Mouse (Mus musculus): Measurements from ENCODE around the gene Slc6a1. TPM values are rescaled to one million over a fixed set of nuclear protein-coding genes. Genes with fewer than 3 reads are reported as not detected.

The Slc6a1 gene
- total RNA-seq (2014; rRNA removed) = 434 and 507 TPM in 2 replicates
- 208 and 221 TPM in 2 replicates for polyA plus RNA-seq (2015; fragmentation: Nextera tagmentation; extraction: Ambion mirVana)

GRCm38 (mm10) chr6:114282469-114283277 lies at the start of gene Slc6a1:
Gene Slc6a1, plus strand, starts transcription at chr6:114282635.
- Histone ChIP-seq H3K4me3 (ENCODE audit: low read depth, low read length) (peak within 1 kb of the TSS; percentile 79), H3K9ac (replicated peaks; ENCODE audit: low read length, poor library complexity, severe bottlenecking) (peak within 1 kb of the TSS; percentile 83), H3K27me3 (ENCODE audit: insufficient read depth, low read length) (no peaks in the 10 kb centered on the region), H3K9me3 (ENCODE audit: low read length) (no peaks in the 10 kb centered on the region), H3K36me3 (ENCODE audit: insufficient read depth, low read length) (no peaks in the 10 kb centered on the region), H3K27ac (ENCODE audit: low read depth, low read length) (peak within 1 kb of the TSS; percentile 84), H3K4me1 (ENCODE audit: insufficient read depth, low read length) (peaks cover 30% of the 10 kb centered on the region), H3K4me2 (ENCODE audit: low read depth, low read length, poor library complexity, severe bottlenecking) (peak within 1 kb of the TSS; percentile 64)
- ATAC-seq (ENCODE audit: low FRiP score) (peak; percentile 88), DNase-seq (ENCODE audit: low spot score) (peak; percentile 91)
- no peak for TF ChIP-seq CTCF (IDR thresholded peaks at IDR 0.05)
- WGBS = under 1% methylated on average over 48 of the region's 51 CpGs

- peak; percentile 18 for DNase-seq (ENCODE audit: low spot score)
- no peak overlapping the region for H3K9ac ChIP-seq (replicated peaks; ENCODE audit: low read length, poor library complexity, severe bottlenecking)
- WGBS = 22% methylated on average over 6 of the region's 6 CpGs
These were observed 43.4 kb upstream of the Slc6a1 start for GRCm38 (mm10) chr6:114238892-114239644.

GRCm38 (mm10) chr6:114245665-114246064 lies 36.8 kb upstream of the Slc6a1 start:
- ATAC-seq (ENCODE audit: low FRiP score) (no peak), DNase-seq (ENCODE audit: low spot score) (peak; percentile 34)
- TF ChIP-seq CTCF (IDR thresholded peaks at IDR 0.05) = no peak
- Histone ChIP-seq H3K9me3 (ENCODE audit: low read length) (no peaks in the 10 kb centered on the region), H3K36me3 (ENCODE audit: insufficient read depth, low read length) (no peaks in the 10 kb centered on the region), H3K27ac (ENCODE audit: low read depth, low read length) (no peak overlapping the region), H3K4me1 (ENCODE audit: insufficient read depth, low read length) (no peaks in the 10 kb centered on the region), H3K9ac (replicated peaks; ENCODE audit: low read length, poor library complexity, severe bottlenecking) (no peak overlapping the region), H3K4me3 (ENCODE audit: low read depth, low read length) (no peak overlapping the region), H3K4me2 (ENCODE audit: low read depth, low read length, poor library complexity, severe bottlenecking) (no peak overlapping the region), H3K27me3 (ENCODE audit: insufficient read depth, low read length) (no peaks in the 10 kb centered on the region)
- WGBS = 56% methylated on average over 11 of the region's 11 CpGs

More at GRCm38 (mm10) chr6:114238892-114239644, 43.4 kb upstream of the Slc6a1 start:
- peaks cover 4% of the 10 kb centered on the region; the same call in 1 of the 2 replicates for H3K4me1 ChIP-seq (ENCODE audit: insufficient read depth, low read length)
- no peaks in the 10 kb centered on the region for H3K27me3 ChIP-seq (ENCODE audit: insufficient read depth, low read length)
- TF ChIP-seq CTCF (IDR thresholded peaks at IDR 0.05) = no peak
- H3K4me2 ChIP-seq (ENCODE audit: low read depth, low read length, poor library complexity, severe bottlenecking) = no peak overlapping the region
- H3K4me3 ChIP-seq (ENCODE audit: low read depth, low read length) = no peak overlapping the region
- H3K36me3 ChIP-seq (ENCODE audit: insufficient read depth, low read length) = no peaks in the 10 kb centered on the region
- H3K9me3 ChIP-seq (ENCODE audit: low read length) = no peaks in the 10 kb centered on the region
- peak overlapping the region; percentile 51; the same call in 1 of the 2 replicates for H3K27ac ChIP-seq (ENCODE audit: low read depth, low read length)
- peak; percentile 58; the same call in 1 of the 2 replicates for ATAC-seq (ENCODE audit: low FRiP score)

DNA sequence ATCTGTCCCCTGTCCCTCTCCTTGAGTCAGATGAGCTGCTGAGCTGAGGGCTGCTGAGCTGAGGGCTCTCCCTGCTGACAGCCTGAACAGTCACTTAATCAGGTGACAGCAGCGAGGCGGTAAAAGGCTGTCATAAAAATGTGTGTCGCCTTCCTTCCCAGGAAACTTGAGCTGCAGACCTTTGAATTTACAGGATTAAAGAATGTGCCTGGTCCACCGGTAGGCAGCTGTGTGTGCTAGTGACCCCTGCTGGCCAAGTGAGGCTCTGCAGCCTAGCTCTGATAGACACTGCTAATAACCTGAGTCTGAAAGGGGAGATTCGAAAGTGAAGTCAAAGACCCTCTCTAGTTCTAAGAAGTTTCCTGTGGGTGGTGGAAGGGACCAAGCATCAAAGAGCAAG lies 32.1 kb upstream of the Slc6a1 start:
- ATAC-seq (ENCODE audit: low FRiP score) (peak; percentile 69), DNase-seq (ENCODE audit: low spot score) (peak; percentile 82)
- WGBS = 6% methylated on average over 5 of the region's 5 CpGs
- Histone ChIP-seq H3K9ac (replicated peaks; ENCODE audit: low read length, poor library complexity, severe bottlenecking) (no peak overlapping the region), H3K4me1 (ENCODE audit: insufficient read depth, low read length) (no peaks in the 10 kb centered on the region), H3K9me3 (ENCODE audit: low read length) (no peaks in the 10 kb centered on the region), H3K36me3 (ENCODE audit: insufficient read depth, low read length) (no peaks in the 10 kb centered on the region), H3K27ac (ENCODE audit: low read depth, low read length) (peak overlapping the region; percentile 70), H3K4me2 (ENCODE audit: low read depth, low read length, poor library complexity, severe bottlenecking) (no peak overlapping the region), H3K27me3 (ENCODE audit: insufficient read depth, low read length) (no peaks in the 10 kb centered on the region), H3K4me3 (ENCODE audit: low read depth, low read length) (no peak overlapping the region)
- TF ChIP-seq CTCF (IDR thresholded peaks at IDR 0.05) = peak; percentile 99

DNA sequence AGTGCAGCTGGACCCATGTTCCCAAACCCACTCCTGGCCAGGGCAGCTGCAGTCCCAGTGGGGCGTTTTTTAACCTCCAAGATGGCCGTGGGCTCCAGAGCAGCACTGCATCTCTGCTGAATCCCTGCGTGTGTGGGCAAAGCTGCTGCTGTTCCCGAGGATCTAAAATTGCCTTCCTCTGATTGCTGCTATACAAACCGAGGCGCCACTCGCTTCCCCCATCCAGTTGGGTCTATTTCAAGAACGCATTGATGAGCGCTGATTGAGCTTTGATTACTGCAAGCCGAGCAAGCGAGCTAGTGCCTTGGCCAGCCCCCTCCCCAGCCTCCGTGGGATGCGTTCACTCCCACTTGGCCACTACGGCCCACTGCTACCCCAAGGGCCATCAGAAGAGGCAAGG lies 27.5 kb upstream of the Slc6a1 start:
- Histone ChIP-seq H3K9ac (replicated peaks; ENCODE audit: low read length, poor library complexity, severe bottlenecking) (no peak overlapping the region), H3K27ac (ENCODE audit: low read depth, low read length) (no peak overlapping the region), H3K36me3 (ENCODE audit: insufficient read depth, low read length) (no peaks in the 10 kb centered on the region), H3K4me3 (ENCODE audit: low read depth, low read length) (no peak overlapping the region), H3K27me3 (ENCODE audit: insufficient read depth, low read length) (no peaks in the 10 kb centered on the region), H3K4me2 (ENCODE audit: low read depth, low read length, poor library complexity, severe bottlenecking) (no peak overlapping the region), H3K9me3 (ENCODE audit: low read length) (no peaks in the 10 kb centered on the region), H3K4me1 (ENCODE audit: insufficient read depth, low read length) (peaks cover 21% of the 10 kb centered on the region)
- no peak for ATAC-seq (ENCODE audit: low FRiP score)
- no peak for DNase-seq (ENCODE audit: low spot score)
- 80% methylated on average over 14 of the region's 14 CpGs for WGBS
- no peak for TF ChIP-seq CTCF (IDR thresholded peaks at IDR 0.05)
